Mouse (Mus musculus) neural tube, embryonic 14.5 days (tissue): ENCODE results near the gene Rnf40. TPM values are rescaled to one million over a fixed set of nuclear protein-coding genes. Genes with fewer than 3 reads are reported as not detected.

Experiments
- ATAC-seq: fragments of 200-750 bp; cut with Nextera tagmentation; 2 replicates; pipeline ENCODE4 v1.8.0; 2017; ENCODE audit warnings: low read depth, mild to moderate bottlenecking, moderate TSS enrichment, moderate library complexity
- H3K27ac ChIP-seq: fragments of 300-500 bp; sonication (generic); 2 replicates; pipeline ENCODE4 v1.5.1; 2014; ENCODE audit warnings: low read depth, mild to moderate bottlenecking, control low read depth, low read length, moderate library complexity, mixed read lengths
- H3K27me3 ChIP-seq: fragments of 300-500 bp; sonication (generic); 2 replicates; pipeline ENCODE4 v1.6.1; 2014; ENCODE audit warnings: low read length; ENCODE audit not compliant: control insufficient read depth, insufficient read depth
- H3K36me3 ChIP-seq: fragments of 300-500 bp; sonication (generic); 2 replicates; pipeline ENCODE4 v1.6.1; 2014; ENCODE audit warnings: low read length, mixed read lengths; ENCODE audit not compliant: control insufficient read depth, insufficient read depth
- H3K4me1 ChIP-seq: fragments of 300-500 bp; sonication (generic); 2 replicates; pipeline ENCODE4 v1.6.1; 2014; ENCODE audit warnings: low read length; ENCODE audit not compliant: control insufficient read depth, insufficient read depth
- H3K4me2 ChIP-seq: fragments of 300-500 bp; sonication (generic); 2 replicates; pipeline ENCODE4 v1.6.1; 2014; ENCODE audit warnings: mild to moderate bottlenecking, low read depth, low read length, control low read depth
- H3K4me3 ChIP-seq: fragments of 300-500 bp; sonication (generic); 2 replicates; pipeline ENCODE4 v1.5.1; 2014; ENCODE audit warnings: low read depth, low read length, control low read depth, mixed read lengths
- H3K9ac ChIP-seq: fragments of 300-500 bp; sonication (generic); replicated peaks from 2 replicates; pipeline ENCODE4 v1.6.1; 2014; ENCODE audit warnings: low read depth, mild to moderate bottlenecking, control low read depth, low read length, mixed read lengths
- H3K9me3 ChIP-seq: fragments of 300-500 bp; sonication (generic); 2 replicates; pipeline ENCODE4 v1.6.1; 2016; ENCODE audit warnings: low read length; ENCODE audit not compliant: control insufficient read depth
- WGBS: fragments of 180-500 bp; shearing (Covaris S2); extraction: QIAGEN DNeasy Blood & Tissue Kit; methylation state at CpG from one replicate; pipeline ENCODE4 v1.1.7; 2014; 5-methylcytosine and 5-hydroxymethylcytosine counted together
- polyA plus RNA-seq: library from polyadenylated mRNA; unstranded; fragments of >200 nt; fragmentation: Nextera tagmentation; extraction: Ambion mirVana; gene quantifications from 2 replicates; pipeline ENCODE4 v1.2.1, GENCODE M21; 2014

The Rnf40 gene
- 31.2 and 39.6 TPM in 2 replicates for polyA plus RNA-seq

DNA sequence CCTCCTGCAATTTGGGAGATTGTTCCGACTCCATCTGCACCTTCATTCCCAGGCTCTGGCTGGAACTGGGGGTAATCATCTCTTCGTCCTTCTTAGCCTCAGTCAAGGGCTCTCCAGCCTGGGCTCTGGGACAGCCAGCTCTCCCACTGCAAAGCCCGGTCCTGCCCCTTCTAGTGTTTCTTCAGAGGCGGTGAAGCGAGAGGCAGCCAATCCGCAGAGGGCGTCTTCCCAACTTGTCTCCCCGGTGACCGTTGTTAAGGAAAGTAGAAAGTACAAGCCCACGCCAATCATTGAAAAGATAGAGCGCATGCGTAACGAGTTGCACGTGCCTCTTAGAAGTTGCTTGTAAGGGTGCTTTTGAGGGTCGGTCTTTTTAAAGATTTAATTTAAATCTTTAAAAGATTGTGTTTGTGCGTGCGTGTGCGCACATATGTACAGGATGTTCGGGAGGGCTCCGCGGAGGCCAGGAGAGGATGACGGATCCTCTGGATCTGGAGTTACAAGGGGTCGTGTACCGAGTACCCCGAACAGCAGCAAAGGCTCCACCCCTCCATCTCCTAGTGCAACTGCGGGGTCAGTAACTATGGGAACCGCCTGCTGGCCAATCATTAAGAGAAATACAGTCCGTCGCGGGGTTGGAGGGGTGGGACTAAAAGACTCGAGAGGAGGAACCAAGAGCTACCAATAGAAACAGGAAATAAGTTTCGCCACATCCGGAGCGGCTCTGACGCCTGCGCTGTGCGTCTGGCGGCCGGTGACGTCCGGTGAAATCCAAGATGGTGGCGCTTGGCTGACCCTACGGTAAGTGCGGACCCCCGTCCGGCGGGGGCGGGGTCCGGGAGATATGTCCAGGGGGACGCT lies at the start of gene Rnf40, which contains the start of gene Ccdc189:
Gene Rnf40, plus strand, starts transcription at position 757 of the 861 bp plus-strand sequence.
Gene Ccdc189, minus strand, starts transcription at position 585 of the 861 bp plus-strand sequence.
- under 1% methylated on average over 50 of the region's 50 CpGs for WGBS
- Histone ChIP-seq H3K27ac (peak within 1 kb of the TSS; percentile 36), H3K4me3 (peak within 1 kb of the TSS; percentile 89), H3K4me1 (peaks cover 15% of the 10 kb centered on the region), H3K27me3 (no peaks in the 10 kb centered on the region), H3K9ac (peak within 1 kb of the TSS; percentile 67), H3K4me2 (peak within 1 kb of the TSS; percentile 87), H3K36me3 (peaks cover 32% of the 10 kb centered on the region), H3K9me3 (no peaks in the 10 kb centered on the region)
- ATAC-seq = peak; percentile 97

DNA sequence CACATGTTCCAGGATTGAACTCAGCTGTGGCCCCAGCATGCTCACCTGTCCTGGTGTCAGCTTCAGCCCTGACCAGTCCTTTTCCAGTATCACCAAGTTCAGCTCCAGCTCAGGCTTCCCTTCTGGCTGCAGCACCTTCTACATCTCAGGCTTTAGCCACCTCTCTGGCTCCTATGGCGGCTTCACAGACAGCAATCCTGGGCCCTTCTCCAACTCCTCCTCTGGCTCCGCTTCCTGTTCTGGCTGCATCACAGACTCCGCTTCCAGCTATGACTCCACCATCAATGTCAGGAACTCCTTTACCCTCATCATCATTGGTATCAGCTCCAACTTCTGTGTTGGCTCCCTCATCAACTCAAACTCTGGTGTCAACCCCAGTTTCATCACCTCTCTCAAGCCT lies 46.9 kb upstream of the Rnf40 start:
- Histone ChIP-seq H3K36me3 (peaks cover 77% of the 10 kb centered on the region), H3K9ac (no peak overlapping the region), H3K4me3 (no peak overlapping the region), H3K9me3 (no peaks in the 10 kb centered on the region), H3K4me1 (no peaks in the 10 kb centered on the region), H3K27ac (no peak overlapping the region), H3K4me2 (no peak overlapping the region), H3K27me3 (no peaks in the 10 kb centered on the region)
- WGBS = 97% methylated on average over 3 of the region's 3 CpGs
- no peak for ATAC-seq

DNA sequence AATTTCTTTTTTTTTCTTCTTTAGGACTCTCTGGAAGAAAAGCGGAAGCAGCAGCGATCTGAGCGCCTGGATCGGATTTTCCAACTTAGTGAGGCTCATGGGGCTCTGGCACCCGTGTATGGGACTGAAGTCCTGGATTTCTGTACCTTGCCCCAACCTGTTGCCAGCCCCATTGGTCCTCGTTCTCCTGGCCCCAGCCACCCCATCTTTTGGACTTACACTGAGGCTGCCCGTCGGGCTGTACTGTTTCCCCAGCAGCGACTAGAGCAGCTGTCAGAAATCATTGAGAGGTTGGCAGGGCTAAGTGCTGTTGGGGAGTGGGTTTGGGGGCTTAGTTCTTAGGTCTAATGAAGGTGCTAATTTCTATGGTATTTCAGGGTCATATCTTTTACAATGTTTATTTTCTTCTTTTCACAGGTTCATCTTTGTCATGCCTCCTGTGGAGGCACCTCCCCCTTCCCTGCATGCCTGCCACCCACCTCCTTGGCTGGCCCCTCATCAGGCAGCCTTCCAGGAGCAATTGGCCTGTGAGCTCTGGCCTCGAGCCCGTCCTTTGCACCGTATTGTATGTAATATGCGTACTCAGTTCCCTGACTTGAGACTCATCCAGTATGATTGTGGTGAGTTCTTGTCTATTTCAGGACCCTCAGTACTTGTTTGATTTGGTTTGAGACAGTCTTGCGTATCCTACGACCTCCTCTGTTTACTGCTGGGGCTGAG lies 39.3 kb upstream of the Rnf40 start:
- no peaks in the 10 kb centered on the region for H3K9me3 ChIP-seq
- H3K36me3 ChIP-seq = peaks cover 58% of the 10 kb centered on the region
- no peak overlapping the region for H3K27ac ChIP-seq
- no peak overlapping the region for H3K9ac ChIP-seq
- 88% methylated on average over 15 of the region's 15 CpGs for WGBS
- H3K4me2 ChIP-seq = no peak overlapping the region
- H3K4me3 ChIP-seq = no peak overlapping the region
- H3K4me1 ChIP-seq = no peaks in the 10 kb centered on the region
- H3K27me3 ChIP-seq = no peaks in the 10 kb centered on the region
- ATAC-seq = no peak

DNA sequence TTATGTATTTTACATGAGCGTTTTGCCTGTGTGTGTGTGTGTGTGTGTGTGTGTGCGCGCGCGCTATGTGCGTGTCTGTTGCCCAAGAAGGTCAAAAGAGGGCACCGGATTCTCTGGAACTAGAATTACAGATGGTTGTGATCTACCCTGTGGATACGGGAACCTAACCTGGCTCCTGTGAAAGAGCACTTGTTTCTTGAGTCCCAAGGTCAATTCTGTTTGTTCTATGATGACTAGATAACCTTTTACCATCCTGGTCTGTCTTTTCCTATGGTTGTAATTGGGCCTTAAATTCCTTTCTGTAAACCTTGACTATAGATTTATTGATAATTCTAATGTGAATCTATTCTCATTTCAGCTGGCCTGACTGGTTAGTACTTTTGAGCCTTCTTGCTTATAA lies 37.0 kb upstream of the Rnf40 start:
- WGBS = 96% methylated on average over 8 of the region's 8 CpGs
- Histone ChIP-seq H3K4me3 (no peak overlapping the region), H3K27me3 (no peaks in the 10 kb centered on the region), H3K9ac (no peak overlapping the region), H3K27ac (no peak overlapping the region), H3K36me3 (peaks cover 64% of the 10 kb centered on the region), H3K9me3 (no peaks in the 10 kb centered on the region), H3K4me2 (no peak overlapping the region), H3K4me1 (no peaks in the 10 kb centered on the region)
- no peak for ATAC-seq

DNA sequence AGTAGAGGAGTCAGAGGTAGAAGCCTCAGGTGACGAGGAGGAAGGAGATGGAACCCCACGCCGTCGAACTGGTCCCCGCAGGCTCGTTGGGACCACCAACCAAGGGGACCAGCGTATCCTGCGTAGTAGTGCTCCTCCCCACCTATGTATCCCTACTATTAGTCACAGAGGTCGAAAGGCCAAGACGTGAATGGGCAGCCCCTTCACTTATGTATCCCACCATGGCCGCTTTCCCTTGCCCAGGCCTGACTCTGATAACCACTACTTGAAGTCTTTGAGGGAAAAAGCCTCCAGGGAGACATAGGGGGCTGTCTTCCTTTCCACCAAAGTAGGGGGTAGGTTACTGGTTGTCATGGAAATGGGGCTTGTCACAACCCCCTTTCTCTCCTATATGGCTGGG lies 28.0 kb upstream of the Rnf40 start:
- Histone ChIP-seq H3K27me3 (no peaks in the 10 kb centered on the region), H3K4me3 (no peak overlapping the region), H3K9me3 (no peaks in the 10 kb centered on the region), H3K4me2 (no peak overlapping the region), H3K4me1 (no peaks in the 10 kb centered on the region), H3K9ac (no peak overlapping the region), H3K36me3 (peaks cover 57% of the 10 kb centered on the region), H3K27ac (no peak overlapping the region)
- no peak for ATAC-seq
- WGBS = 97% methylated on average over 11 of the region's 11 CpGs

DNA sequence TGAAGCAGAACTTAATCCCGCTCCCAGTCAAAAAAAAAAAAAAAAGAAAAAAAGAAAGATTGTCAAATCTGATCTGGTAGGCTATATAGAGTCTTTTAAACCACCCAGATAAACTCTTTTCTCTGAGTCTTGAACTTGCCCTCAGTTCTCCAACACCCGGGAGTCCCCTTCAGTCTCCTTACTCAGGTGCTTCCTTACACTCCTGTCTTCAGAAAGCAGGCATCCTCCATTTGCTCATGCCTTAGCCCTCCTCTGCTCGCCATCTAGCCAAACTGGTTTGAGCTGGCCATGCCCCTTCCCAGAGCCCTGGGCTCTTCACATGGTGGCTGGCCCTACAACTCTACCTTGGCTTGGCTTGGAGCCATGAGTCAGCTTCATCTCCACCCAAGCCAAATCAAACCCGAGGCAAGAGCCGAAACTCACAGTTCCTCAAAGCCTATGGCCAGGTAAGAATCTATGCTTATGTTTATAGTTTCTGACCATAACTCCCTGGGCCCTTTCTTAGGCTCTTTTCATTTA lies 27.2 kb upstream of the Rnf40 start, which contains the start of gene Tmem265:
Gene Tmem265, plus strand, starts transcription at position 51 of the 519 bp plus-strand sequence.
- H3K9me3 ChIP-seq = no peaks in the 10 kb centered on the region
- H3K36me3 ChIP-seq = peaks cover 52% of the 10 kb centered on the region
- no peak within 1 kb of the TSS for H3K4me2 ChIP-seq
- H3K27me3 ChIP-seq = no peaks in the 10 kb centered on the region
- H3K4me1 ChIP-seq = no peaks in the 10 kb centered on the region
- WGBS = 91% methylated on average over 5 of the region's 5 CpGs
- H3K4me3 ChIP-seq = no peak within 1 kb of the TSS
- no peak within 1 kb of the TSS for H3K27ac ChIP-seq
- no peak within 1 kb of the TSS for H3K9ac ChIP-seq
- no peak for ATAC-seq

DNA sequence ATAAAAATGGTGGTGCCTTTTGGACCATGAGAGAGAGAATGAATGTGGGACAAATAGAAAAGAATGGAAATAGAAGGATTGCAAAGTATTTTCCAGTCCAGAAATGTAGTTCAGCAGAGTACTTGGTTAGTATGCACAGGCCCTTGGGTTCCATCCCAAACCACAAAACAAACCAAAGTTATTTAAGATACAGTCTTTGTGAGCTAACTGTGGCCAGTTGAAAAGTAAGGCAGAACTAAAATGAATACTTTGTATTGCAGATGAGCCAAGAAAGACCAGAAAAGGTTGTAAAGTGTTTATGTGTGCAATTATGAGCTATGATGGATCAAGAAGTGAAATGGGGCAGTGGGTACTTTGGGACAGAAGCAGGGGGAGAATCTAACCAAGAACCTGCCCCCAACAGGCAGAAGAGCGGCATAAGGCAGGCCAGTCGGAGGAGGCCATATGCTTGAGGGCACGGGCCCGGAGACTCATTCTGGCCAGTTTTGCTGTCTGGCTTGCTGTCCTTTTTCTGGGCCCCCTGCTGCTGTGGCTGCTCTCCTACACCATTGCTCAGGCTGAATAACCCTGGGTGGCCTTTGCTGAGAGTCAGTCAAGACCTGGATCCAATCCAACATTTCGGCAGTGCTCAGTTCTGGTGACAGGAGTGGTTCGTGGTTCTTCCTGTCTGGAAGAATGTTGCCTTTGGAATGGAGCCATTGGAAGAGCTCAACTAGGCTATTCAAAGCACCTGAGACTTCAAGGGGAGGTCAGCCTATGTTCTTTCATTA lies 24.0 kb upstream of the Rnf40 start:
- ATAC-seq = no peak
- no peak overlapping the region for H3K4me2 ChIP-seq
- peaks cover 32% of the 10 kb centered on the region for H3K36me3 ChIP-seq
- H3K9ac ChIP-seq = no peak overlapping the region
- H3K27me3 ChIP-seq = no peaks in the 10 kb centered on the region
- no peak overlapping the region for H3K4me3 ChIP-seq
- no peaks in the 10 kb centered on the region for H3K4me1 ChIP-seq
- 77% methylated on average over 6 of the region's 6 CpGs for WGBS
- H3K9me3 ChIP-seq = no peaks in the 10 kb centered on the region
- H3K27ac ChIP-seq = no peak overlapping the region

DNA sequence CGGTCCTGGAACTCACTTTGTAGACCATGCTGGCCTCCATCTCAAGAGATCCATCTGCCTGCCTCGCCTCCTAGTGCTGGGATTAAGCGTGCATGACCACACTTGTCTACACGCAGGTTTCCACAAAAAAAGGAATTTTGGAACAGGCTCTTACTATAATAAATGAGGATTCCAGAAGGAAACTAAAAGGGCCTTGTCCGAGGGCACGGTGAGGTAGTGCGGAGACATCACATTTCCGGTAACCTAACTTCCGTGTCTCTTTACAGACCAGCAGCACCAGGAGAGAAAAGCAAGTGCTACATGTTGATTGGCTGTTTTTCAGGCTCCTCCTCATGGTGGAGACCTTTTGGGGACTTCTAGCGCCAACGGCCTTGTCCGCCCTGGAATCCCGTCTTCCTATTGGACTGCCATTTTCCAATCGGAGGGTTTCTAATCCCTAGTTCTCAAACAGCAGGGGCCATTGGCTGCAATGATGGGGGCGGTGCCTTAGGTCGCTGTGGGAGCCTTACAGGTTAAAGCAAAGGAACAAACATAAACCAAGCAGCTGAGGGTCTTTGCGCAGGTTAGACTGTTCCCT lies 15.6 kb upstream of the Rnf40 start, which contains the start of gene Phkg2:
Gene Phkg2, plus strand, starts transcription at position 446 of the 577 bp plus-strand sequence.
- peak within 1 kb of the TSS; percentile 71 for H3K27ac ChIP-seq
- H3K36me3 ChIP-seq = peaks cover 7% of the 10 kb centered on the region; the same call in 1 of the 2 replicates
- no peaks in the 10 kb centered on the region for H3K9me3 ChIP-seq
- peaks cover 17% of the 10 kb centered on the region for H3K4me1 ChIP-seq
- peak within 1 kb of the TSS; percentile 61 for H3K9ac ChIP-seq
- under 1% methylated on average over 17 of the region's 17 CpGs for WGBS
- H3K27me3 ChIP-seq = no peaks in the 10 kb centered on the region
- peak within 1 kb of the TSS; percentile 87 for H3K4me2 ChIP-seq
- peak within 1 kb of the TSS; percentile 63 for H3K4me3 ChIP-seq
- peak; percentile 98 for ATAC-seq
